Mouse (Mus musculus): ENCODE data around the gene Rundc3a. TPM values are rescaled to one million over a fixed set of nuclear protein-coding genes. Genes with fewer than 3 reads are reported as not detected.
A peak's percentile ranks its signal among the peaks of the same experiment; 100 is the strongest.

Gene Rundc3a
- polyA plus RNA-seq, 1 experiment, result 446 TPM

DNA sequence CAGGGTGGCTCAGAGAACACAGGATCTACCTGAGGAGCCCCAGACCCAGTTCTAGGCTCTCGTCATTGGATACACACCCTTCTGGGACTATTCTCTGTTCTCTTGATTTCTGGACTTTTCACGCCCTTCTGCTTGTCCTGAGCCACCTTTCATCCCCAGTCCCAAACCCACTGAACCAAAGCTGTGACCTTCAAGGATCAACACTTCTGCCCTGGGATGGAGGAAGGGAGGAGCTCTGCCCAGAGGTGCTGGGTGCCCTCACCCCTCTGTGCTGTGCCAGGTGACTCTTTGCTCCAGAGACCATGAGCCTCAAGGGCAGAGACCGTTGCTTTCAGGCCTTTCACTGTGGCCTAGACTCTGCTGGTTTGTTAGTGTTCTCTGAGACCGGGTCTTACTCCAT is 23.9 kb upstream of the Rundc3a start:
- no peak for TF ChIP-seq CTCF (IDR thresholded peaks at IDR 0.05; ENCODE audit: borderline replicate concordance, insufficient read depth, low read depth, low read length)
- WGBS, result 82% methylated on average over 4 of the region's 4 CpGs
- Histone ChIP-seq H3K4me3 (replicated peaks; ENCODE audit: insufficient read depth, low read depth, low read length) (no peak overlapping the region), H3K4me1 (ENCODE audit: control insufficient read depth, insufficient read depth, low read length) (no peaks in the 10 kb centered on the region), H3K27me3 (ENCODE audit: control insufficient read depth, insufficient read depth, low read length) (no peaks in the 10 kb centered on the region), H3K27ac (ENCODE audit: insufficient read depth, low read length) (no peak overlapping the region)
- no peak for DNase-seq

DNA sequence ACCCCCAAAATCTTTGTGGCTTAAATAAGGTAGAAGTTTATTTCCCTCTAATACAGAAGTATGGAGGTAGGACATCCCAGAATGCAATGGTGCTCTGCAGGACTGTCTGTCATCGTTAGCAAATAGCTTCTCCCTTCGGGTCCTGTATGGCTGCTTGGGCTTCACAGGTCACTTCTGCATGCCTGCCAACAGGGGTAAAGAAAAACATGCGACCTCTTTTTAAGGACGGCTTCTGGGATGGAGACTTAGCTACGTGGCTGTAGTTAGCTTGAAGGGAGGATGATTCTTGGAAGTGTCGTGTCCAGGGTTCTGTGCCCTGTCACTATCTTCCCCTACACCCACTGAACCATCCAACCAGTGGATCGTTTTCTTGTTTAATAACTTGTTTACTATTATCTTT is 22.9 kb upstream of the Rundc3a start:
- DNase-seq, result no peak
- Histone ChIP-seq H3K27ac (ENCODE audit: insufficient read depth, low read length) (no peak overlapping the region), H3K27me3 (ENCODE audit: control insufficient read depth, insufficient read depth, low read length) (no peaks in the 10 kb centered on the region), H3K4me3 (replicated peaks; ENCODE audit: insufficient read depth, low read depth, low read length) (no peak overlapping the region), H3K4me1 (ENCODE audit: control insufficient read depth, insufficient read depth, low read length) (peaks cover 2% of the 10 kb centered on the region; the same call in 1 of the 2 replicates)
- WGBS, result 67% methylated on average over 7 of the region's 7 CpGs
- no peak for TF ChIP-seq CTCF (IDR thresholded peaks at IDR 0.05; ENCODE audit: borderline replicate concordance, insufficient read depth, low read depth, low read length)
- no peak for TF ChIP-seq POLR2A (IDR thresholded peaks at IDR 0.05; ENCODE audit: borderline replicate concordance, insufficient read depth, low read length)

DNA sequence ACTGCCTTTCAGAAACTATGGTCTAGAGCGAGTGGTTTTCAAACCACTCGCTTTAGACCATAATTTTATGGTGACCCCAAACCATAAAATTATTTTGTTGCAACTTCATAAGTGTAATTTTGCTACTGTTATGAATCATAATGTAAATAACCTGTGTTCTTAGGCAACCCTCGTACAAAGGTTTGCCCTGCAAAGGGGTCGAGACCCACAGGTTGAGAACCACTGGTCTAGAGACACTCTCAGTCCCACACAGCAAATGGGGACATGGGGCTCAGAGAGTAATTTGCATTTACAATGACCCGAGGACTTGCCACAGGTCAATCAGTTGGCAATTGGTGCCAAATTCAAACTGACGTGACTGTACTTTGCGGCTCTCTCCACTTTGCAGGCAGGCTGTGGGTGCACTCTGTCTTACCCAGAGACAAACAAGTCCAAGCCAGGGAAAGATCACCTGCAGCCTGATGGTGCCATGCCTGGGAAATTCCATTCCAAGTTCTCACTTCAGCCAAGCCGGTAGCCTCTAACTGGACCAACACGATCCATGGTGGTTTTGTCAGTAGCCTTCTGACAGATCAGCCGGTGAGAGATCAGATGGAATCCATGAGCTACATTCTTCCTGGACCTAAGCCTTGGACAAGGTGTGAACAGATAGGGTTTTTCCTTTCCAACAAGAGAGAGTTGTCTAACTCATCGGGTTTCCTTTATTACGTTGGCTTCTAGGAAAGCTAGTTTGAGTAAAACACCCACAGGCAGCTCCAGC is 21.1 kb upstream of the Rundc3a start:
- DNase-seq, result no peak
- 82% methylated on average over 12 of the region's 12 CpGs for WGBS
- Histone ChIP-seq H3K27ac (ENCODE audit: insufficient read depth, low read length) (no peak overlapping the region), H3K4me1 (ENCODE audit: control insufficient read depth, insufficient read depth, low read length) (peaks cover 7% of the 10 kb centered on the region; the same call in 1 of the 2 replicates), H3K4me3 (replicated peaks; ENCODE audit: insufficient read depth, low read depth, low read length) (no peak overlapping the region), H3K27me3 (ENCODE audit: control insufficient read depth, insufficient read depth, low read length) (no peaks in the 10 kb centered on the region)
- no peak for TF ChIP-seq POLR2A (IDR thresholded peaks at IDR 0.05; ENCODE audit: borderline replicate concordance, insufficient read depth, low read length)
- TF ChIP-seq CTCF (IDR thresholded peaks at IDR 0.05; ENCODE audit: borderline replicate concordance, insufficient read depth, low read depth, low read length), result no peak

DNA sequence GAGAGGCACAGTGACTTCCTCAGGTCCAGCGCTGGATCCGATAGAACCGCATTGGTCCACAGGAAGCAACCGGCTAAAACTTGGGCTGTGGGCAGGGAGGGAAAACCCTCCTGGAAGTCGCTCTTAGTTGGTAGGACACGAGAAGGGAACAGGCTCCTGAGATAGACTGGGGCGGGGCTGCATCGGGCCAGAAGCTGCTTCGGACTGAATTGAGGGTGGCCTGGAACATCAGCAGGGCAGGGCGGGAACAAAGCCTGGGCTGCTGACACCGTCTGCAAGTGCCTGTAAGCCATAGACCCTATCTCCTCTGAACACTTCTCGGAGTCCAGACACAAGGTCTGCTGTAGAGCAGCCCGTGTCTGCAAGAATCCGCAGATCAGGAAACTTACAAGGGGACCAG is 20.3 kb upstream of the Rundc3a start:
- no peak for DNase-seq
- H3K27ac ChIP-seq (ENCODE audit: insufficient read depth, low read length), result no peak overlapping the region
- TF ChIP-seq POLR2A (IDR thresholded peaks at IDR 0.05; ENCODE audit: borderline replicate concordance, insufficient read depth, low read length) (no peak), CTCF (IDR thresholded peaks at IDR 0.05; ENCODE audit: borderline replicate concordance, insufficient read depth, low read depth, low read length) (no peak)
- H3K4me1 ChIP-seq (ENCODE audit: control insufficient read depth, insufficient read depth, low read length), result peaks cover 7% of the 10 kb centered on the region; the same call in 1 of the 2 replicates
- no peaks in the 10 kb centered on the region for H3K27me3 ChIP-seq (ENCODE audit: control insufficient read depth, insufficient read depth, low read length)
- 69% methylated on average over 14 of the region's 14 CpGs for WGBS
- H3K4me3 ChIP-seq (replicated peaks; ENCODE audit: insufficient read depth, low read depth, low read length), result no peak overlapping the region

DNA sequence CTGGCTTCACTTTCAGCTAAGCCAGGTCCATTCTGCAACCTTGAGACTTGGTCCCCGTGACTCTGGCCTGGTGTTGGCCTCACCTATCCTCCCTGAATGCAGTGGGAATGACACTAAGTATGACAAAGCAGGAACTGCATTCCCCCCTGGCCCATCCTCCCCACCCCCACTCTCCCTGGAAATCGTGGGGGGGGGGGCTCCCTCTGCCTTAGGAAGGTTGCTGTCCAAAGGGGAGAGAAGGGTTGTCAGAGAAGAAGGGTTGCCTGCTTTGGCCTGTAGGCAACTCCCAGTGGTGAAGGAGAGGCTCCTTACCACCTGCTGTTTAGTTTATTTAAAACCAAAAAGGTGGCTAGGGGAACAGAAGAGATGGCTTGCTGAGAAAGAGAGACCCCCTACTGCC is 19.6 kb upstream of the Rundc3a start:
- no peak for DNase-seq
- TF ChIP-seq CTCF (IDR thresholded peaks at IDR 0.05; ENCODE audit: borderline replicate concordance, insufficient read depth, low read depth, low read length), result no peak
- no peak for TF ChIP-seq POLR2A (IDR thresholded peaks at IDR 0.05; ENCODE audit: borderline replicate concordance, insufficient read depth, low read length)
- Histone ChIP-seq H3K27ac (ENCODE audit: insufficient read depth, low read length) (no peak overlapping the region), H3K27me3 (ENCODE audit: control insufficient read depth, insufficient read depth, low read length) (no peaks in the 10 kb centered on the region), H3K4me1 (ENCODE audit: control insufficient read depth, insufficient read depth, low read length) (peaks cover 7% of the 10 kb centered on the region; the same call in 1 of the 2 replicates), H3K4me3 (replicated peaks; ENCODE audit: insufficient read depth, low read depth, low read length) (no peak overlapping the region)
- 44% methylated on average over 2 of the region's 2 CpGs for WGBS

DNA sequence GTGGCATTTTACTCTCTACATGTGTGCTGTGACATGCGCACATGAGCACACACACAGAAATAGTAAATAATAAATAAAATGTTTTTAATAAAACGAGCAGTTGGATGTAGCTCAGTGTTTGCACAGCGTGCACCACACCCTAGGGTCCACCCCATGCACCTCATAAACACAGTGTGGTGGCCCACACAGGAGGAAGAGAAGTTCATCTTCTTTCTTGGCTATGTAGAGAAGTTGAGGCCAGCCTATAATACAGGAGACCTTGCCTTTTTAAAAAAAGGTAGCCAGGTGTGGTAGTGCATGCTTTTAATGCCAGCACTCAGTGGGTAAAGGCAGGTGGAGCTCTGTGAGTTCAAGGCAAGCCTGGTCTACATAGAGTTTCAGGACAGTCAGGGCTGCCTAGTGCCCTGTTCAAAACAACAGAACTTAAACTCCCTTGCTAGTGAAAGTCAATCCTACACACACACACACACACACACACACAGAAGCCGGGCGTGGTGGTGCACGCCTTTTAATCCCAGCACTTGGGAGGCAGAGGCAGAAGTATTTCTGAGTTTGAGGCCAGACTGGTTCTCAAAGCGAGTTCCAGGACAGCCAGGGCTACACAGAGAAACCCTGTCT is 19.0 kb upstream of the Rundc3a start:
- no peak for DNase-seq
- H3K27ac ChIP-seq (ENCODE audit: insufficient read depth, low read length), result no peak overlapping the region
- H3K4me3 ChIP-seq (replicated peaks; ENCODE audit: insufficient read depth, low read depth, low read length), result no peak overlapping the region
- 90% methylated on average over 7 of the region's 7 CpGs for WGBS
- TF ChIP-seq POLR2A (IDR thresholded peaks at IDR 0.05; ENCODE audit: borderline replicate concordance, insufficient read depth, low read length) (no peak), CTCF (IDR thresholded peaks at IDR 0.05; ENCODE audit: borderline replicate concordance, insufficient read depth, low read depth, low read length) (no peak)
- peaks cover 7% of the 10 kb centered on the region; the same call in 1 of the 2 replicates for H3K4me1 ChIP-seq (ENCODE audit: control insufficient read depth, insufficient read depth, low read length)
- no peaks in the 10 kb centered on the region for H3K27me3 ChIP-seq (ENCODE audit: control insufficient read depth, insufficient read depth, low read length)

DNA sequence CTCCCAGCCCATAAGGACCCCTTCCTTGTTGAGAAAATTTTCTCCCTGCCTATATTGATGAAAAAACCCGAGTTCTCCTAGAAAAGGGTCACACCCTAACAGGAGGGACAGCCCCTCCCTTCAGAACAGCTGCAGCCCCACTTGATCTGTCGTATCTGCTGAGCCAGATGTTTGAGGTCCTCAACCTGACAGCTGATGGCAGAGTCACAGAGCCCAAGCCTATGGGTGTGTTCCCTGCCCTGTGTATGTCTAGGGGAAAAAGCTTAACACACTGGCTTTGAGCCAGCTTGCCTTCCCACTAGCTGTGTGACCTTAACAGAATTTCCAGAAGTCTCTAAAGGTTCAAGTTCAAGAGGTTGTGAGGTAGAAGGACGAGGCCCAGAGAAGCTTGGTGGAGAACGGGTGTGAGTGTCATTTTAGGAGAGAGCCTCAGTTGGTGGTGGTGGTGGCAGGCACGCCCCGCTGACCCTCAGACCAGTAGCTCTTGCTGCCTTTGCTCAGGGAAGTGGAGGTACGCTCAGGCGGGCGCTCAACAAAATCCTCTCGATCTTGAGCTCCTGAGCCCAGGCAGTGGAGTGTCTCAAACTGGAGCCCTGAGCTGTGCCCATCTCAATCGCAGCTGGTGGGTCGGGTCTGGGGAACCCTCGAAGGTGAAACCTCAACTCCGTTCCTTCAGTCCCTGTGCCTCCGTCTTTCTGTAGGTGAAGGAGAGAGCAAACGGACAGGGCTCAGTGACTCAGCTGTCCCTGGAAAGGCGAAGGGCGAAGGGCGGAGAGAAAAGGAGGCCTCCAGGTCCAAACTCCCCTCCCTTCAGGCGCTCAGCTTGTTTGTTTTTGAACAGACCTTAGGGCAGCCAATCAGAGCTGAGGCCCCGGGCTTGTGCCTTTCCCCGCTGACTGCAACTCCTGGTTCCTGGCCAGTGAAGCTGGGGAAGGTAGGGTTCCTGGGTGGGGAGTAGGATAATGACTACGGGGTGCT is 17.7 kb upstream of the Rundc3a start:
- TF ChIP-seq CTCF (IDR thresholded peaks at IDR 0.05; ENCODE audit: borderline replicate concordance, insufficient read depth, low read depth, low read length) (no peak), POLR2A (IDR thresholded peaks at IDR 0.05; ENCODE audit: borderline replicate concordance, insufficient read depth, low read length) (no peak)
- WGBS, result 20% methylated on average over 23 of the region's 23 CpGs
- H3K4me3 ChIP-seq (replicated peaks; ENCODE audit: insufficient read depth, low read depth, low read length), result peak overlapping the region; percentile 9
- peak overlapping the region; percentile 8 for H3K27ac ChIP-seq (ENCODE audit: insufficient read depth, low read length)
- DNase-seq, result peak; percentile 78 to 80
- H3K27me3 ChIP-seq (ENCODE audit: control insufficient read depth, insufficient read depth, low read length), result no peaks in the 10 kb centered on the region
- H3K4me1 ChIP-seq (ENCODE audit: control insufficient read depth, insufficient read depth, low read length), result peaks cover 7% of the 10 kb centered on the region; the same call in 1 of the 2 replicates
